Mouse (Mus musculus): Measurements from ENCODE around the gene Fut2.

The Fut2 gene

GRCm38 (mm10) chr7:45639561-45640027 is 26.6 kb downstream of the Fut2 start, which contains the start of gene Mamstr:
Mamstr (plus strand) TSS chr7:45639977.
- DNase-seq (ENCODE audit: inconsistent age in 2 of 2, low spot score in 1 of 2), result peak; percentile 42 to 56

- peak; percentile 95 to 96 for DNase-seq (ENCODE audit: inconsistent age in 2 of 2, low spot score in 1 of 2)
These were observed 27.4 kb downstream of the Fut2 start for GRCm38 (mm10) chr7:45638623-45639401.

GRCm38 (mm10) chr7:45637710-45638109 is 28.5 kb downstream of the Fut2 start:
- peak in 1 of 2 experiments; percentile 43 for DNase-seq (ENCODE audit: inconsistent age in 2 of 2, low spot score in 1 of 2)

- DNase-seq (ENCODE audit: inconsistent age in 2 of 2, low spot score in 1 of 2), result peak; percentile 68 to 87
These were observed 30.2 kb downstream of the Fut2 start for GRCm38 (mm10) chr7:45635711-45636688.

GRCm38 (mm10) chr7:45634946-45635681 is 31.1 kb downstream of the Fut2 start:
- DNase-seq (ENCODE audit: inconsistent age in 2 of 2, low spot score in 1 of 2), result peak in 1 of 2 experiments; percentile 70

- DNase-seq (ENCODE audit: inconsistent age in 2 of 2, low spot score in 1 of 2), result peak in 1 of 2 experiments; percentile 41
These were observed 33.7 kb downstream of the Fut2 start for GRCm38 (mm10) chr7:45632499-45632898.

- DNase-seq (ENCODE audit: inconsistent age in 2 of 2, low spot score in 1 of 2), result no peak
These were observed 35.9 kb downstream of the Fut2 start for GRCm38 (mm10) chr7:45630064-45630907.

GRCm38 (mm10) chr7:45628364-45629294 is 37.6 kb downstream of the Fut2 start:
- peak; percentile 94 to 96 for DNase-seq (ENCODE audit: inconsistent age in 2 of 2, low spot score in 1 of 2)

GRCm38 (mm10) chr7:45627261-45627660 is 38.9 kb downstream of the Fut2 start, which contains the start of gene Rasip1:
Rasip1 (plus strand) TSS chr7:45627488.
- DNase-seq (ENCODE audit: inconsistent age in 2 of 2, low spot score in 1 of 2), result peak; percentile 65 to 73

- DNase-seq (ENCODE audit: inconsistent age in 2 of 2, low spot score in 1 of 2), result no peak
These were observed 39.6 kb downstream of the Fut2 start for GRCm38 (mm10) chr7:45626571-45627076.

GRCm38 (mm10) chr7:45625481-45625880 is 40.7 kb downstream of the Fut2 start:
- no peak for DNase-seq (ENCODE audit: inconsistent age in 2 of 2, low spot score in 1 of 2)

- DNase-seq (ENCODE audit: inconsistent age in 2 of 2, low spot score in 1 of 2), result no peak
These were observed 41.5 kb downstream of the Fut2 start for GRCm38 (mm10) chr7:45624718-45625117.

- DNase-seq (ENCODE audit: inconsistent age in 2 of 2, low spot score in 1 of 2), result no peak
These were observed 42.7 kb downstream of the Fut2 start for GRCm38 (mm10) chr7:45623507-45623906.

- DNase-seq (ENCODE audit: inconsistent age in 2 of 2, low spot score in 1 of 2), result peak; percentile 46 to 69
These were observed 44.8 kb downstream of the Fut2 start, which contains the start of gene Izumo1 for GRCm38 (mm10) chr7:45621443-45621842. Izumo1 (plus strand) TSS chr7:45621811.

GRCm38 (mm10) chr7:45619592-45619991 is 46.6 kb downstream of the Fut2 start:
- no peak for DNase-seq (ENCODE audit: inconsistent age in 2 of 2, low spot score in 1 of 2)

GRCm38 (mm10) chr7:45618316-45618715 is 47.9 kb downstream of the Fut2 start:
- DNase-seq (ENCODE audit: inconsistent age in 2 of 2, low spot score in 1 of 2), result no peak

GRCm38 (mm10) chr7:45617042-45617695 is 49.0 kb downstream of the Fut2 start, which contains the start of gene Fut1:
Fut1 (plus strand) TSS chr7:45617289.
- DNase-seq (ENCODE audit: inconsistent age in 2 of 2, low spot score in 1 of 2), result no peak

- no peak for DNase-seq (ENCODE audit: inconsistent age in 2 of 2, low spot score in 1 of 2)
These were observed 49.9 kb downstream of the Fut2 start for GRCm38 (mm10) chr7:45616277-45616676.
